Mouse (Mus musculus) liver, postnatal 0 days (tissue): Measurements from ENCODE around the gene Slc22a1.

ENCODE experiments used
- CTCF ChIP-seq: sonication (generic); IDR thresholded peaks from 2 replicates; pipeline ENCODE4 v1.5.1; 2016; ENCODE audit warnings: antibody characterized with exemption, low read depth
- EP300 ChIP-seq: IDR thresholded peaks from 2 replicates; pipeline ENCODE4 v1.6.1; 2016; ENCODE audit warnings: antibody characterized with exemption, low read depth, mild to moderate bottlenecking

DNA sequence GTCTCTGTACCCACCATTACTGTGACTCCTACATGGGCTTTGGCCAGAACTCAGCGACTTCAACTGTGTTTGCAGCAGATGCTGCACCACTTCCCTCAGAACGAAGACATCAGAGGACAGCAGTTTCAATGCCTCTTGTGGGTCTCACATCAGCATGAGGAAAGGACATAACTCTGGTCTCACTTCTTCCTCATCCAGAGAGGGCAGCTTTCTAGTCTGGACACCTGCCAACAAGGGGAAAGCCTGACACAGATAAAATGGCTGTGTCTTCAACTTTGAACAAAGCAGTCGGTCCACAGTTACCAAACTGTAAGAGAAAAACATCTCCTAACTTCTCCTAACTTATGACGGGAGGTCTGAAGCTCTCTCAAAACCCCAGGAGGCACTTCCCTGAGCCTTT is 34.5 kb downstream of the Slc22a1 start:
- TF ChIP-seq CTCF (no peak), EP300 (no peak)
